Mouse (Mus musculus): ENCODE measurements at regions not wholly inside any gene's neighbourhood (a gene's known extent, or its start where the extent isn't known, plus 50 kb on each side); places are given as distances from the start of the nearest gene placed in this dataset.

GRCm38 (mm10) chrX:7469801-7470200 is 94.2 kb upstream of the Usp27x start:
- no peak overlapping the region for H3K4me3 ChIP-seq (replicated peaks in 1 of 3; ENCODE audit: low read depth in 2 of 3, low read length in 2 of 3, poor library complexity in 1 of 3)
- dilution Hi-C loops (cut with MboI; ENCODE audit: extremely low pct_ligation_motif_present, extremely low pct_unique_long_range_greater_than_20kb, low sequenced_read_pairs) (no loop called here), in situ Hi-C loops (cut with MboI; ENCODE audit: low pct_ligation_motif_present, low pct_unique_long_range_greater_than_20kb, low sequenced_read_pairs) (no loop called here)
- H3K9me3 ChIP-seq (replicated peaks; ENCODE audit: low read length) = no peaks in the 10 kb centered on the region
- TF ChIP-seq POLR2A (IDR thresholded peaks at IDR 0.05; ENCODE audit: low read depth, low read length) = no peak
- no peak for TF ChIP-seq ZC3H11A (IDR thresholded peaks at IDR 0.05; ENCODE audit: low read depth, low read length)
- no peak for TF ChIP-seq NELFE (IDR thresholded peaks at IDR 0.05; ENCODE audit: low read depth, low read length)
- TF ChIP-seq EP300 (IDR thresholded peaks at IDR 0.05; ENCODE audit: low read length) = no peak
- TF ChIP-seq POLR2AphosphoS2 (IDR thresholded peaks at IDR 0.05; ENCODE audit: low read depth, low read length) = no peak
- no peak for TF ChIP-seq CHD2 (IDR thresholded peaks at IDR 0.05; ENCODE audit: low read length)
- no peak for TF ChIP-seq MAFK (IDR thresholded peaks at IDR 0.05; ENCODE audit: insufficient replicate concordance, low read length)
- TF ChIP-seq MAX (IDR thresholded peaks at IDR 0.05; ENCODE audit: low read length) = no peak
- no peak for TF ChIP-seq SMC3 (IDR thresholded peaks at IDR 0.05; ENCODE audit: low read depth, low read length)
- no peak for TF ChIP-seq ELF1 (IDR thresholded peaks at IDR 0.05; ENCODE audit: low read depth, low read length)
- H3K79me2 ChIP-seq (replicated peaks; ENCODE audit: control insufficient read depth, extremely low read depth, insufficient read depth, poor library complexity, severe bottlenecking) = no peaks in the 10 kb centered on the region
- DNase-seq (ENCODE audit: extremely low read depth) = no peak
- H3K9ac ChIP-seq (ENCODE audit: insufficient read depth, low read depth) = no peak overlapping the region
- H3K4me1 ChIP-seq (ENCODE audit: control insufficient read depth in 1 of 2, insufficient read depth in 2 of 2) = peaks cover 0 to 2% of the 10 kb centered on the region in 2 experiments; a peak in 1 of 4 replicates
- H3K36me3 ChIP-seq (replicated peaks in 1 of 2; ENCODE audit: control insufficient read depth in 1 of 2, insufficient read depth in 1 of 2, low read length in 1 of 2) = no peaks in the 10 kb centered on the region
- no peaks in the 10 kb centered on the region for H3K27me3 ChIP-seq (replicated peaks)
- no peak overlapping the region for H3K4me2 ChIP-seq (ENCODE audit: insufficient read depth, low read depth, poor library complexity, severe bottlenecking)
- H3K27ac ChIP-seq (ENCODE audit: insufficient read depth, low read depth) = no peak overlapping the region

- Histone ChIP-seq H3K4me1 (ENCODE audit: control insufficient read depth in 1 of 2, insufficient read depth in 2 of 2) (no peaks in the 10 kb centered on the region), H3K9me3 (replicated peaks; ENCODE audit: low read length) (no peaks in the 10 kb centered on the region), H3K36me3 (replicated peaks in 1 of 2; ENCODE audit: control insufficient read depth in 1 of 2, insufficient read depth in 1 of 2, low read length in 1 of 2) (no peaks in the 10 kb centered on the region), H3K4me2 (ENCODE audit: insufficient read depth, low read depth, poor library complexity, severe bottlenecking) (no peak overlapping the region), H3K27ac (ENCODE audit: insufficient read depth, low read depth) (no peak overlapping the region), H3K4me3 (replicated peaks in 1 of 3; ENCODE audit: low read depth in 2 of 3, low read length in 2 of 3, poor library complexity in 1 of 3) (no peak overlapping the region), H3K79me2 (replicated peaks; ENCODE audit: control insufficient read depth, extremely low read depth, insufficient read depth, poor library complexity, severe bottlenecking) (no peaks in the 10 kb centered on the region), H3K27me3 (replicated peaks) (no peaks in the 10 kb centered on the region), H3K9ac (ENCODE audit: insufficient read depth, low read depth) (no peak overlapping the region)
- in situ Hi-C loops (cut with MboI; ENCODE audit: low pct_ligation_motif_present, low pct_unique_long_range_greater_than_20kb, low sequenced_read_pairs) = no loop called here
- DNase-seq (ENCODE audit: extremely low read depth) = no peak
- dilution Hi-C loops (cut with MboI; ENCODE audit: extremely low pct_ligation_motif_present, extremely low pct_unique_long_range_greater_than_20kb, low sequenced_read_pairs) = no loop called here
- TF ChIP-seq MAX (IDR thresholded peaks at IDR 0.05; ENCODE audit: low read length) (no peak), ZNF384 (IDR thresholded peaks at IDR 0.05; ENCODE audit: low read depth, low read length) (peak; percentile 87), CTCF (conservative IDR thresholded peaks at IDR 0.05 in 1 of 2, IDR thresholded peaks at IDR 0.05 in 1 of 2; ENCODE audit: low read depth in 2 of 2, low read length in 2 of 2) (peak in 1 of 2 experiments; percentile 25; a peak in 2 of 4 replicates), BHLHE40 (IDR thresholded peaks at IDR 0.05; ENCODE audit: low read depth, low read length) (no peak), ZKSCAN1 (IDR thresholded peaks at IDR 0.05; ENCODE audit: borderline replicate concordance, low read depth, low read length) (no peak), ETS1 (conservative IDR thresholded peaks at IDR 0.05; ENCODE audit: low read depth, low read length) (no peak)
These were observed 92.4 kb upstream of the Usp27x start for GRCm38 (mm10) chrX:7467985-7468384.

GRCm38 (mm10) chrX:7456851-7457250 is 81.2 kb upstream of the Usp27x start:
- H3K9ac ChIP-seq (ENCODE audit: insufficient read depth, low read depth) = no peak overlapping the region
- no peaks in the 10 kb centered on the region for H3K79me2 ChIP-seq (replicated peaks; ENCODE audit: control insufficient read depth, extremely low read depth, insufficient read depth, poor library complexity, severe bottlenecking)
- in situ Hi-C loops (cut with MboI; ENCODE audit: low pct_ligation_motif_present, low pct_unique_long_range_greater_than_20kb, low sequenced_read_pairs) (no loop called here), dilution Hi-C loops (cut with MboI; ENCODE audit: extremely low pct_ligation_motif_present, extremely low pct_unique_long_range_greater_than_20kb, low sequenced_read_pairs) (no loop called here)
- H3K9me3 ChIP-seq (replicated peaks; ENCODE audit: low read length) = no peaks in the 10 kb centered on the region
- H3K27ac ChIP-seq (ENCODE audit: insufficient read depth, low read depth) = no peak overlapping the region
- no peak overlapping the region for H3K4me3 ChIP-seq (replicated peaks in 1 of 3; ENCODE audit: low read depth in 2 of 3, low read length in 2 of 3, poor library complexity in 1 of 3)
- TF ChIP-seq POLR2A (IDR thresholded peaks at IDR 0.05; ENCODE audit: low read depth, low read length) (no peak), MAZ (IDR thresholded peaks at IDR 0.05; ENCODE audit: low read depth, low read length) (no peak), UBTF (IDR thresholded peaks at IDR 0.05; ENCODE audit: low read depth, low read length) (no peak), CHD1 (IDR thresholded peaks at IDR 0.05; ENCODE audit: low read depth, low read length) (no peak), ZC3H11A (IDR thresholded peaks at IDR 0.05; ENCODE audit: low read depth, low read length) (no peak), MYC (IDR thresholded peaks at IDR 0.05; ENCODE audit: low read depth, low read length) (no peak), USF2 (conservative IDR thresholded peaks at IDR 0.05; ENCODE audit: low read depth, low read length) (no peak), MAFK (IDR thresholded peaks at IDR 0.05; ENCODE audit: insufficient replicate concordance, low read length) (no peak), CHD2 (IDR thresholded peaks at IDR 0.05; ENCODE audit: low read length) (no peak), SIN3A (IDR thresholded peaks at IDR 0.05; ENCODE audit: low read length) (no peak), RCOR1 (conservative IDR thresholded peaks at IDR 0.05; ENCODE audit: low read depth, low read length) (no peak), E2F4 (IDR thresholded peaks at IDR 0.05; ENCODE audit: insufficient replicate concordance, low read depth, low read length) (no peak), IRF4 (IDR thresholded peaks at IDR 0.05; ENCODE audit: low read depth, low read length) (no peak), EP300 (IDR thresholded peaks at IDR 0.05; ENCODE audit: low read length) (no peak), USF1 (IDR thresholded peaks at IDR 0.05; ENCODE audit: low read depth, low read length) (no peak), ELF1 (IDR thresholded peaks at IDR 0.05; ENCODE audit: low read depth, low read length) (no peak), BHLHE40 (IDR thresholded peaks at IDR 0.05; ENCODE audit: low read depth, low read length) (no peak), SMC3 (IDR thresholded peaks at IDR 0.05; ENCODE audit: low read depth, low read length) (no peak), CTCF (conservative IDR thresholded peaks at IDR 0.05 in 1 of 2, IDR thresholded peaks at IDR 0.05 in 1 of 2; ENCODE audit: low read depth in 2 of 2, low read length in 2 of 2) (no peak)
- H3K4me2 ChIP-seq (ENCODE audit: insufficient read depth, low read depth, poor library complexity, severe bottlenecking) = no peak overlapping the region
- no peaks in the 10 kb centered on the region for H3K36me3 ChIP-seq (replicated peaks in 1 of 2; ENCODE audit: control insufficient read depth in 1 of 2, insufficient read depth in 1 of 2, low read length in 1 of 2)
- no peaks in the 10 kb centered on the region for H3K4me1 ChIP-seq (ENCODE audit: control insufficient read depth in 1 of 2, insufficient read depth in 2 of 2)
- DNase-seq (ENCODE audit: extremely low read depth) = no peak
- no peaks in the 10 kb centered on the region for H3K27me3 ChIP-seq (replicated peaks)
